Mouse (Mus musculus) heart, postnatal 0 days (tissue): ENCODE data around the gene Rpl6. TPM values are rescaled to one million over a fixed set of nuclear protein-coding genes. Genes with fewer than 3 reads are reported as not detected.

ENCODE experiments used
- ATAC-seq: fragments of 200-750 bp; cut with Nextera tagmentation; 2 replicates; pipeline ENCODE4 v1.8.0; 2017; ENCODE audit warnings: low read depth, moderate number of reproducible peaks, moderate library complexity; ENCODE audit not compliant: insufficient read depth
- DNase-seq: peaks from one replicate; pipeline ENCODE4 v3.0.0-alpha.2; 2016; ENCODE audit warnings: low spot score
- H3K27ac ChIP-seq: fragments of 300-500 bp; sonication (generic); 2 replicates; pipeline ENCODE4 v1.5.1; 2014; ENCODE audit warnings: low read depth, mild to moderate bottlenecking
- H3K27me3 ChIP-seq: fragments of 300-500 bp; sonication (generic); 2 replicates; pipeline ENCODE4 v1.6.1; 2014; ENCODE audit warnings: low read length, mixed read lengths; ENCODE audit not compliant: control insufficient read depth, insufficient read depth
- H3K36me3 ChIP-seq: fragments of 300-500 bp; sonication (generic); replicated peaks from 2 replicates; pipeline ENCODE4 v1.6.1; 2014; ENCODE audit warnings: low read length, mixed read lengths; ENCODE audit not compliant: control insufficient read depth, insufficient read depth
- H3K4me1 ChIP-seq: fragments of 300-500 bp; sonication (generic); 2 replicates; pipeline ENCODE4 v1.6.1; 2014; ENCODE audit warnings: antibody characterized with exemption; ENCODE audit not compliant: control insufficient read depth, insufficient read depth
- H3K4me2 ChIP-seq: fragments of 300-500 bp; sonication (generic); 2 replicates; pipeline ENCODE4 v1.6.1; 2014; ENCODE audit warnings: low read depth, mild to moderate bottlenecking, low read length, moderate library complexity
- H3K4me3 ChIP-seq: fragments of 300-500 bp; sonication (generic); 2 replicates; pipeline ENCODE4 v1.5.1; 2014; ENCODE audit warnings: low read depth, low read length
- H3K9ac ChIP-seq: fragments of 300-500 bp; sonication (generic); replicated peaks from 2 replicates; pipeline ENCODE4 v1.6.1; 2014; ENCODE audit warnings: low read depth, low read length, mixed read lengths
- H3K9me3 ChIP-seq: fragments of 300-500 bp; sonication (generic); replicated peaks from 2 replicates; pipeline ENCODE4 v1.6.1; 2016; ENCODE audit warnings: low read length; ENCODE audit not compliant: control insufficient read depth
- CTCF ChIP-seq: IDR thresholded peaks from 2 replicates; pipeline ENCODE4 v1.5.1; 2016; ENCODE audit warnings: antibody characterized with exemption, control low read depth, low read depth
- EP300 ChIP-seq: IDR thresholded peaks from 2 replicates; pipeline ENCODE4 v1.6.1; 2016; ENCODE audit warnings: antibody characterized with exemption, low read depth
- WGBS: fragments of 180-500 bp; shearing (Covaris S2); extraction: QIAGEN DNeasy Blood & Tissue Kit; methylation state at CpG from one replicate; pipeline ENCODE4 v1.1.7; 2014; 5-methylcytosine and 5-hydroxymethylcytosine counted together
- polyA plus RNA-seq: library from polyadenylated mRNA; unstranded; fragments of >200 nt; fragmentation: Nextera tagmentation; extraction: Ambion mirVana; gene quantifications from 2 replicates; pipeline ENCODE4 v1.2.1, GENCODE M21; 2015
- total RNA-seq: library from RNA; depleted of rRNA; stranded (reverse); fragments of >200 nt; gene quantifications from 2 replicates; pipeline ENCODE4 v1.2.3, GENCODE M21; 2014; ENCODE audit warnings: low replicate concordance; rRNA removed

Rpl6 gene
- total RNA-seq (472 and 482 TPM in 2 replicates), polyA plus RNA-seq (287 and 306 TPM in 2 replicates)

DNA sequence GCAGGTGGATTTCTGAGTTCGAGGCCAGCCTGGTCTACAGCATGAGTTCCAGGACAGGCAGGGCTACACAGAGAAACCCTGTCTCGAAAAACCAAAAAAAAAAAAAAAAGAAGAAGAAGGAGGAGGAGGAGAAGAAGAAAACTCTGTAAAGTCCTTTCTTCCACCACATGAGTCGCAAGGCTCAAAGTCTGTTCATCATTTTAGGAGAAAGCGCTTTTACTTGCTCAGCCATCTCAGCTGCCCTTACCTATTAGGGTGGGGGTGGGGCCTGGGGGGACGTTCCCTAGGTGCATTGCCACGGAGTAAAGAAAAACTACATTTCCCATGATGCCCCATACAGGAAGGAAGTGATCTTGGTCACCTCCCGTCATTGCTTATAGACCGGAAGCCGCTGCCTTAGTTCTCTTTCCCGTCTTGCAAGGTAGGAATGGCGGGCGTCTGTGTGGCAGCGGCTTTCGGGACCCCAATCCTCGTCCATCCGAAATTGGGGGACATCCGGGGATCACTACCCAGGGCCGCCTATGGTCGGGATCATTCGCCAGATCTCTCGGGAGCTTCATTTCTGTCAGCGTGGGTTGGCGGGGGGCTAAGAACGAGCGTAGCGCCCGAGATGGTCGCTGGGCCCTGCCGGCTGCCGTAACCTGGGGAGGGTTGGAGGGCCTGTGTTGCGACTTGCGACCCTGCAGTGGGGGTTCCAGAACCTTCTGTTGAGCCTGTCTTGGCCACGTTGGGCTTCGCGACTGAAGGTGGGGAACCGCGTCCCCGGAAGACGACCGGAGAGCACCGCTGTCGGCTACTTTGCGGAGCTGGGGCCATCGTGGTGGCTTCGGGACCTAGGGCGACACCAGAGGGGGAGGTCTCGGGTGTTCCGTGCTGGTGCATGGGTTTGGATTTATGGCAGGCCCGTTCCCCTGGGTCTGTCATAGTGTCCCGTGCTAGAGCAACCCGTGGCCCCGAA is at the start of gene Rpl6:
Gene Rpl6, plus strand, starts transcription at position 350 of the 958 bp plus-strand sequence.
- H3K9me3 ChIP-seq: no peaks in the 10 kb centered on the region
- H3K9ac ChIP-seq: peak within 1 kb of the TSS; percentile 96
- peak within 1 kb of the TSS; percentile 91 for H3K4me3 ChIP-seq
- DNase-seq (peak; percentile 91), ATAC-seq (peak; percentile 90)
- peak within 1 kb of the TSS; percentile 78 for H3K27ac ChIP-seq
- peak within 1 kb of the TSS; percentile 67 for H3K4me2 ChIP-seq
- TF ChIP-seq CTCF: no peak
- TF ChIP-seq EP300: peak; percentile 8; the same call in 1 of the 2 replicates
- no peaks in the 10 kb centered on the region for H3K27me3 ChIP-seq
- peaks cover 38% of the 10 kb centered on the region for H3K36me3 ChIP-seq
- H3K4me1 ChIP-seq: 0 out of 2 replicates have a peak, but pooled peaks cover 10% of the 10 kb centered on the region
- WGBS: 1% methylated on average over 52 of the region's 52 CpGs

DNA sequence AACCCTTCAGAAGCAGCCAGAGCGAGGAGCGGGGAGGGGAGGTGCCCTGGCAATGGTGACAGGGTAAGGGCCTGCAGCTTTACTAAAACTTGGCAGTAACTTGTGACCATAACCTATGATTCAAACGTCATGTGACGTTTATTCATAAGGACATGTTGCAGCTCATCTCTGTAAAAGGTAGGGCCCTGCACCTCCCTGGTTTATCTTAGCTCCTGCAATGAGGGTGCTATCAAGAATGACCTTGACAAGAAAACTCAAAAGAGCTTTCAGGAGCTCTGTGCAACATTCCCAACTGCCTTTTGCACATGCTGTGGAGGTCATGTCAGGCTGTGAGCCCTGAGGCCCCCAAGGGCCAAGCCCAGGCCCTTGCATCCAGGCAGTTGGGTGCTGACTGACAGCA is 48.2 kb upstream of the Rpl6 start:
- no peak for DNase-seq
- peaks cover 81% of the 10 kb centered on the region for H3K36me3 ChIP-seq
- no peak overlapping the region for H3K4me2 ChIP-seq
- 0 out of 2 replicates have a peak, but pooled peaks have one; percentile 9 for ATAC-seq
- H3K4me3 ChIP-seq: no peak overlapping the region
- no peaks in the 10 kb centered on the region for H3K27me3 ChIP-seq
- H3K27ac ChIP-seq: peak overlapping the region; percentile 7; the same call in 1 of the 2 replicates
- no peak overlapping the region for H3K9ac ChIP-seq
- no peaks in the 10 kb centered on the region for H3K9me3 ChIP-seq
- 67% methylated on average over 4 of the region's 4 CpGs for WGBS
- TF ChIP-seq CTCF (no peak), EP300 (no peak)
- H3K4me1 ChIP-seq: peaks cover 17% of the 10 kb centered on the region

DNA sequence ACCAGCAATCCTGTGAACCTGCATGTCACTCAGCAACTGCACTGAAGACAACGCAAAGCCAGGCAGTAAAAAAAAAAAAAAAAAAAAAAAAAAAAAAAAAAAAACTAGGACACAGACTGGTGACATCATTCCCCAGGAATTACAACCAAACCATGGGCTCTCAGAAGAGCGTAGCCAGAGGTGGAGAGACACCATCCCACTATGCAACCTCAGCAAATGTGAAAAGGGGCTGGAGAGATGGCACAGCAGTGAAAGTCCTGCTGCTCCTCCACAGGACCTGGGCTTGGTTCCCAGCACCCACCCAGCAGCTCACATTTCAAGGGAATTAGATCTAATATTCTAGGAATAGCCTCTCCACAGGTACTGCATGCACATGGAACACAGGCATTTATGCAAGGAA is 47.3 kb upstream of the Rpl6 start:
- ATAC-seq: peak; percentile 42; the same call in 1 of the 2 replicates
- Histone ChIP-seq H3K4me1 (peaks cover 17% of the 10 kb centered on the region), H3K4me2 (no peak overlapping the region), H3K36me3 (peaks cover 80% of the 10 kb centered on the region), H3K9ac (no peak overlapping the region), H3K27me3 (no peaks in the 10 kb centered on the region), H3K4me3 (no peak overlapping the region), H3K27ac (no peak overlapping the region), H3K9me3 (no peaks in the 10 kb centered on the region)
- WGBS: 23% methylated on average over 2 of the region's 2 CpGs
- TF ChIP-seq CTCF: no peak
- no peak for TF ChIP-seq EP300
- no peak for DNase-seq

DNA sequence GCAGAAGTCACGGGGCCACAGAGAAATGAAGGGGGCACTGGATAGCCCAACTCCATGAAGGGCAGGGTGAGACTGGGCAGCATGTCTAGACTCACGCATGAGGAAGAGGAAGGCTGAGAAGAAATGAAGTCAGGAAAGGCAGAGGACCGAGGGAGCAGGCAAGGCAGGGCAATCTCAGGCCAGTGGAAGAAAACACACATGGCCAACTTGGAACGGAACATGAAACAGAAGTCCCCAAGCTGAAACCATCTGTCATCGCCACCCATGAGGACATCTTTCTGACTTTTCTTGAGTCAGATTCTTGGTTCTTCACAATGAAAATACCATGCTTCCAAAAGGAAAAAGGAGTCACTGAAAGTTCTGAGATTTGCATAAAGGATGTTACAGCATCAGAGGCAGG is 46.8 kb upstream of the Rpl6 start:
- WGBS: 90% methylated on average over 5 of the region's 5 CpGs
- H3K27ac ChIP-seq: no peak overlapping the region
- H3K4me2 ChIP-seq: no peak overlapping the region
- TF ChIP-seq EP300 (no peak), CTCF (no peak)
- H3K27me3 ChIP-seq: no peaks in the 10 kb centered on the region
- DNase-seq (no peak), ATAC-seq (no peak)
- no peak overlapping the region for H3K9ac ChIP-seq
- H3K36me3 ChIP-seq: peaks cover 80% of the 10 kb centered on the region
- no peak overlapping the region for H3K4me3 ChIP-seq
- H3K4me1 ChIP-seq: peaks cover 17% of the 10 kb centered on the region
- no peaks in the 10 kb centered on the region for H3K9me3 ChIP-seq

DNA sequence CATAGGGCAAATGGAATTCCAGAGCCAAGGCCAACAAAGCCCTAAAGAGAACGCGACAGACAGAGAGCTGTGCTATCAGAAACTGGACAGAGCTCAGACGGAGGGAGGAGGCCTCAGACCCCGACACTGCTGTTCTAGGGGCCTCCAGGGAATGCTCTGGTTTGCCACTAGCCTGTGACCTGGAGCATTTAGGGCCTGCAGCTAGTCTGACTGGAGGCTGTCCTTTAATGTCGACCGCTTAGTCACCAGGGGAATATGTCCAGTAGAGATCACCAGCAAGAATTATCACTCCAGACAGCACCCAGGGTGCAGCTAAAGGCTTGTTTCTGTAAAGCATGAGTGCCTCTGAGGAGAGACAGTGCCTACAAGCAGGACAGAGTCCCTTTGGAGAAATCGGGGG is 45.3 kb upstream of the Rpl6 start:
- Histone ChIP-seq H3K4me3 (no peak overlapping the region), H3K4me1 (peaks cover 17% of the 10 kb centered on the region), H3K9ac (no peak overlapping the region), H3K27ac (peak overlapping the region; percentile 7; the same call in 1 of the 2 replicates), H3K9me3 (no peaks in the 10 kb centered on the region), H3K36me3 (peaks cover 80% of the 10 kb centered on the region), H3K4me2 (no peak overlapping the region), H3K27me3 (no peaks in the 10 kb centered on the region)
- no peak for DNase-seq
- WGBS: 41% methylated on average over 7 of the region's 7 CpGs
- TF ChIP-seq CTCF (no peak), EP300 (no peak)
- no peak for ATAC-seq
